Mouse (Mus musculus) ES-Bruce4 (cell line): ENCODE measurements around the gene Col1a1. TPM values are rescaled to one million over a fixed set of nuclear protein-coding genes. Genes with fewer than 3 reads are reported as not detected.

Source experiments
- H3K27ac ChIP-seq: 2 replicates; pipeline ENCODE4 v1.5.1; 2012; ENCODE audit warnings: low read length, inconsistent platforms; ENCODE audit not compliant: insufficient read depth
- H3K27me3 ChIP-seq: 2 replicates; pipeline ENCODE4 v1.6.1; 2012; ENCODE audit warnings: mild to moderate bottlenecking, low read length, inconsistent platforms; ENCODE audit not compliant: control insufficient read depth, poor library complexity, insufficient read depth, severe bottlenecking
- H3K36me3 ChIP-seq: 2 replicates; pipeline ENCODE4 v1.6.1; 2012; ENCODE audit warnings: inconsistent platforms, mild to moderate bottlenecking, low read length, moderate library complexity; ENCODE audit not compliant: control insufficient read depth, poor library complexity, insufficient read depth, severe bottlenecking
- H3K4me1 ChIP-seq: one replicate; pipeline ENCODE4 v1.8.1; 2011; ENCODE audit warnings: low read length; ENCODE audit not compliant: control insufficient read depth, insufficient read depth
- H3K4me3 ChIP-seq: 2 replicates; pipeline ENCODE4 v1.5.1; 2011; ENCODE audit warnings: low read depth, mild to moderate bottlenecking, low read length
- H3K9ac ChIP-seq: 2 replicates; pipeline ENCODE4 v1.6.1; 2012; ENCODE audit warnings: low read depth, mild to moderate bottlenecking, inconsistent platforms; ENCODE audit not compliant: poor library complexity, severe bottlenecking
- H3K9me3 ChIP-seq: replicated peaks from 2 replicates; pipeline ENCODE4 v1.6.1; 2012; ENCODE audit warnings: mild to moderate bottlenecking, low read length, inconsistent platforms; ENCODE audit not compliant: control insufficient read depth, poor library complexity, insufficient read depth, severe bottlenecking
- CTCF ChIP-seq: IDR thresholded peaks from one replicate; pipeline ENCODE4 v1.8.1; 2011; ENCODE audit warnings: low read depth, low read length
- EP300 ChIP-seq: IDR thresholded peaks from 2 replicates; pipeline ENCODE4 v1.6.1; 2011; ENCODE audit warnings: low read depth, low read length; ENCODE audit not compliant: insufficient read depth
- POLR2A ChIP-seq: IDR thresholded peaks from one replicate; pipeline ENCODE4 v1.8.1; 2011; ENCODE audit warnings: low read length; ENCODE audit not compliant: insufficient read depth
- polyA plus RNA-seq: library from polyadenylated mRNA; stranded (reverse); fragments of >200 nt; gene quantifications from 2 replicates; pipeline ENCODE4 v1.2.4, GENCODE M21; 2011; ENCODE audit warnings: low read depth; ENCODE audit not compliant: missing spikeins, insufficient read depth, insufficient read length

Gene Col1a1
- polyA plus RNA-seq, 1 experiment, result 17.1 TPM

DNA sequence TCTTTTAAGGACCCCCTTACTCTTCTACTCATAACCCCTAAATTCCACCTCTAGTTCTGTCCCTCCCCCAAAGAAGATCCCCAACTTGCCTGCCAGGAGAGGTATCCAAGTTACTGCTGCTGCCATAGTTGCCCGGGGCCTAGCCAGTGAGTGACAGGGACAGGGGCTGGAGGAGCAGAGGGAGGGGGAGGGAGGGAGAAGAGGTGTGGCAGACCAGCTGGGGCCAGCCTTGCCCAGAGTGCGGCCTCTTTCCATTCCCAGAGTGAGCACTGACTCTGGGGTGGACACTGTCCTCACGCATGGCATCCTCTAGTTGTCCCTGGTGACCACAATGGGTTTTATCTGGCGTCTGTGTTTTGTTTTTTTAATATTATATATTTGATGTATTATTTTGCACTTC is 37.3 kb downstream of the Col1a1 start:
- TF ChIP-seq CTCF (no peak), POLR2A (no peak), EP300 (no peak)
- Histone ChIP-seq H3K4me1 (no peaks in the 10 kb centered on the region), H3K4me3 (no peak overlapping the region), H3K9ac (no peak overlapping the region), H3K27me3 (no peaks in the 10 kb centered on the region), H3K9me3 (no peaks in the 10 kb centered on the region), H3K27ac (no peak overlapping the region), H3K36me3 (no peaks in the 10 kb centered on the region)

DNA sequence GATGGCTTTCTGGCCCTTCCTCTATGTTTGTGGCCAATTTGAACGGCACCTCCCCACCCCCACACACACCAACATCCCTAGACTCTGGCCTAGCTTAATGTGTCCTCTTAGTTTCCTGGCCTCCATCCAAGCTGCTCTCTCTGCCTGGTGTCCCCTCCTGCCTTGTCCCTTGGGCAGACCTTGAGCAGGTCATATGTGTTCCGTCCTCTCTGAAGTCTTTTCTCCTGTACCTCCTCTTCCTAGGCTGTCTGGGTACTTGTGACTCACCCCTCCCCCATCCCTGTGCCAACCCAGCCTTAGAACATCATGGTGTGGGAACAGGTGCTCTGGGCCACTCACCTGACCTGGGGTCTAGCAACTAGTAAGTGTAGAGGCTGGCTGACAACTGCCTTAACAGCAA is 38.9 kb downstream of the Col1a1 start:
- no peak overlapping the region for H3K27ac ChIP-seq
- H3K36me3 ChIP-seq, result no peaks in the 10 kb centered on the region
- H3K9me3 ChIP-seq, result no peaks in the 10 kb centered on the region
- TF ChIP-seq POLR2A (no peak), EP300 (no peak), CTCF (no peak)
- H3K4me3 ChIP-seq, result no peak overlapping the region
- no peak overlapping the region for H3K9ac ChIP-seq
- H3K4me1 ChIP-seq, result no peaks in the 10 kb centered on the region
- H3K27me3 ChIP-seq, result no peaks in the 10 kb centered on the region

DNA sequence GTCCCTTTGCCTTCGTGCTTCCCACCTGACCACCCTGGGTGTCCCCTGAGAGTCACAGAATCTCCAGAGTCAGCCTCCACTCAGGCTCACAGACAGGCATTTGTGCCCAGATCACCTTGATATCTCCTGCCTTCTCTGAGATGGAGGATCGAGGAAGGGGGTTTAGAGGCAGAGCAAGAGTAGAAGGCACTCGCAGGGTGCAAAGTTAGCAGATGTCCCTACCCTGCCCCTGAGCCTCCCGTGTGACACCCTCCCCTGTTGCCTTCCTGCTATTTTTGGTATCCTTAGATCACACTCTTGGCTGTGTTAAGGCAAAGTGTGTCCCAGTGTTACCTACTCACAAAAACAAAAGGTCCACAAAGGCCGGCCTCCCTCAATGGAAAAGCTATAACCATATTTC is 40.2 kb downstream of the Col1a1 start, which contains the start of gene Sgca:
TSS of gene Sgca (minus strand) at position 129 of the 400 bp plus-strand sequence.
- TF ChIP-seq POLR2A, result no peak
- TF ChIP-seq CTCF, result no peak
- TF ChIP-seq EP300, result no peak
- Histone ChIP-seq H3K27me3 (no peaks in the 10 kb centered on the region), H3K36me3 (no peaks in the 10 kb centered on the region)

DNA sequence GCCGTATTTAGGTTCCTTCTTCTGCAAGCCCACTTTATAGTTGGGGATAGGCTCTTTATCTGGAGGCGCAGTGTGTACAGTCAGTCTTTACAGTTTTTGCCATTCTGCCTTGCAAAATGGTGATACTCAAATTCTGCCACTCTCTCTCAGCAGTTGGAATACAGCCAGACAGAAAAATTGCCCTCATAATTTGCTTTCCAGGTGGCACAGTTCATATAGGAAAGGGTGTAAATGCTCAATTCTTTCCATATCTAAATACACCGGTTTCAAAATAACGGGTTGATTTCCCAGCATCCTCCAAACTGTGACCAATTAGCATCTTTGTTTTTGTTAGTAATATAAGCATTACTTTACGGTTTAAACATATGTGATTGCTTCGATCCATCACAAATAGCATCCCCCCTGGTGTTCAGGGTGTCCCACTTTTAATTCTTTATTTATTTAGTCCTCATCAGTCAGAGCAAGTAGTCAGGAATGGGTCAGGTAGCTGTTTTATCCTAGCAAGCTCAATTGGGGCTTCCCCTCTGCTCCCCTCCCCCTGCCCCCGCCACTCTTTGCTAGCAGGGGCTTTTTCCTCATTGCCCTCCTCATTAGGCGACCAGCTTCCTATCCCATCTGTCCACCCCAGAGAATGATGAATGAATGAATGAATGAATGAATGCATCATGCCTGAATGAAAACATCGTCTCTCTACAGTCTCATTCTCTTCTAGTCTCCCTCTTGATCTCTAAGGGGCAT is 42.3 kb downstream of the Col1a1 start:
- H3K27ac ChIP-seq, result no peak overlapping the region
- H3K27me3 ChIP-seq, result no peaks in the 10 kb centered on the region
- H3K36me3 ChIP-seq, result no peaks in the 10 kb centered on the region
- TF ChIP-seq EP300 (no peak), POLR2A (no peak), CTCF (no peak)
- H3K4me1 ChIP-seq, result no peaks in the 10 kb centered on the region
- H3K9ac ChIP-seq, result no peak overlapping the region
- no peak overlapping the region for H3K4me3 ChIP-seq
- H3K9me3 ChIP-seq, result no peaks in the 10 kb centered on the region

More for the DNA sequence above, 40.2 kb downstream of the Col1a1 start, which contains the start of gene Sgca:
- no peaks in the 10 kb centered on the region for H3K4me1 ChIP-seq
- no peak within 1 kb of the TSS for H3K27ac ChIP-seq
- H3K9me3 ChIP-seq, result no peaks in the 10 kb centered on the region
- H3K4me3 ChIP-seq, result no peak within 1 kb of the TSS
- H3K9ac ChIP-seq, result no peak within 1 kb of the TSS

DNA sequence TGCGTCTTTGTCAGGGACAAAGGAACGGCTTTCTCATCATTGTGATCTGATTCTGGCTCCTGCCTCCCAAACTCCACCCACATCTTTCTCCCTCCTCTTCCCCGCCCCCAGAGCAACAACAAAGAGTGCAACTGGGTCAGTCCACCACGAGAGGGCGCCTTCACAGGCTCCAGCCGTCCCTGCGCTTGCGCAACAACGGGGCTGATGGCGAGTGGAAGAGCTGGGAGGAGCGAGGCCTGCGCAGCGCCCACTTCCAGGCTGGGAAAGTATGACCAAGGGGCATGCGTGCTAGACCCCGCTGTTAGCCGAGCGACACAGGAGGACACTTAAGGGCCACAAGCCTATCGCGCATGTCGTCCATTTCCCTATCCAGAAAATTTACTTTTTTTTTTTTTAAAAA is 42.9 kb downstream of the Col1a1 start:
- TF ChIP-seq POLR2A (no peak), EP300 (peak; percentile 59; the same call in 1 of the 2 replicates), CTCF (peak; percentile 96)
- no peak overlapping the region for H3K4me3 ChIP-seq
- no peak overlapping the region for H3K27ac ChIP-seq
- H3K4me1 ChIP-seq, result no peaks in the 10 kb centered on the region
- no peaks in the 10 kb centered on the region for H3K9me3 ChIP-seq
- no peaks in the 10 kb centered on the region for H3K36me3 ChIP-seq
- no peak overlapping the region; the same call in 1 of the 2 replicates for H3K9ac ChIP-seq
- H3K27me3 ChIP-seq, result no peaks in the 10 kb centered on the region

DNA sequence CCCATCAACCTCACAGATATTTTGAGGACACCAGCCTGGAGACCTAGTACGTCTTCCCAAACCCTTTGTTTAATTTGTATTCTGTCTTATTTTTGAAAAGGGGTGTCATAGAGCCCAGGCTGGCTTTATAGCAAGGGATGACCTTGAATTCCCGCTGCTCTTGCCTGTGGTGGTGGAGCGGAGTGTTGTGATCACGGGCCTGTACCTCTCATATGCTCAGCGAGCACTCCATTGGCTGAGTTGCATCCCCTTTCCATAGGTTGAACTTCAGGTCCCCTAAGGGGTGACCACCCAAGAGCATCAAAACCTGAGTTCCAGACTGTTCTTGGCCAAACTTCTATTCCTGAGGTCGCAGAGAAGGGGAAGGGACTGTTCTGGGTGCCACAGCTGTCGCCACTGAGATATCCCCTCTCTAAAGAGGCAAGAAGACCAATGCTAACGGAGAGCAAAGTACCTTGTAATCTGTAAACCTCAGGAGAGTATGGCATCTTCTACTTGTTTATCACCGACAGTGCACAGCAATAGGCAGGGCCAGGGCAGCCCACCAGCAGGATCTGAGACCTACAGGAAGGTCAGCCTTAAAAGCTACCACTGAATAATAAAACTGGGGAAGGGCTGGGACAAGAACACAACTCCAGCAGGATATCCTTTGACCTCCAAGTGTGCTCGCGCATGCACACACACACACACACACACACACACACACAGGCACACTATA is 43.6 kb downstream of the Col1a1 start:
- no peaks in the 10 kb centered on the region for H3K4me1 ChIP-seq
- H3K9ac ChIP-seq, result no peak overlapping the region; the same call in 1 of the 2 replicates
- TF ChIP-seq POLR2A, result no peak
- no peak for TF ChIP-seq CTCF
- TF ChIP-seq EP300, result no peak
- no peak overlapping the region for H3K4me3 ChIP-seq
- no peak overlapping the region for H3K27ac ChIP-seq
- no peaks in the 10 kb centered on the region for H3K36me3 ChIP-seq
- no peaks in the 10 kb centered on the region for H3K27me3 ChIP-seq
- no peaks in the 10 kb centered on the region for H3K9me3 ChIP-seq
